Mouse (Mus musculus) embryonic facial prominence, embryonic 10.5 days (tissue): ENCODE results near the gene Ttc39b. TPM values are rescaled to one million over a fixed set of nuclear protein-coding genes. Genes with fewer than 3 reads are reported as not detected.
A peak's percentile ranks its signal among the peaks of the same experiment; 100 is the strongest.

Experiments used
- DNase-seq: peaks from one replicate; pipeline ENCODE4 v3.0.0-alpha.2; 2017; ENCODE audit warnings: low spot score
- H3K27ac ChIP-seq: fragments of 300-500 bp; sonication (generic); replicated peaks from 2 replicates; pipeline ENCODE4 v1.5.1; 2016; ENCODE audit warnings: mild to moderate bottlenecking
- H3K27me3 ChIP-seq: fragments of 300-500 bp; sonication (generic); replicated peaks from 2 replicates; pipeline ENCODE4 v1.6.1; 2016; ENCODE audit warnings: low read depth, mild to moderate bottlenecking; ENCODE audit not compliant: poor library complexity, severe bottlenecking
- H3K36me3 ChIP-seq: fragments of 300-500 bp; sonication (generic); replicated peaks from 2 replicates; pipeline ENCODE4 v1.6.1; 2016; ENCODE audit warnings: mild to moderate bottlenecking, moderate library complexity
- H3K4me1 ChIP-seq: fragments of 300-500 bp; sonication (generic); 2 replicates; pipeline ENCODE4 v1.6.1; 2016
- H3K4me3 ChIP-seq: fragments of 300-500 bp; sonication (generic); 2 replicates; pipeline ENCODE4 v1.5.1; 2016; ENCODE audit warnings: mild to moderate bottlenecking, moderate library complexity
- H3K9me3 ChIP-seq: fragments of 300-500 bp; sonication (generic); 2 replicates; pipeline ENCODE4 v1.6.1; 2016; ENCODE audit warnings: mild to moderate bottlenecking
- WGBS: fragments of 180-500 bp; shearing (Covaris S2); methylation state at CpG from one replicate; pipeline ENCODE4 v1.1.7; 2016; 5-methylcytosine and 5-hydroxymethylcytosine counted together
- polyA plus RNA-seq: library from polyadenylated mRNA; unstranded; fragments of >200 nt; fragmentation: Nextera tagmentation; extraction: Ambion mirVana; gene quantifications from 2 replicates; pipeline ENCODE4 v1.2.1, GENCODE M21; 2016

The Ttc39b gene
- 1.6 and 2.4 TPM in 2 replicates for polyA plus RNA-seq

DNA sequence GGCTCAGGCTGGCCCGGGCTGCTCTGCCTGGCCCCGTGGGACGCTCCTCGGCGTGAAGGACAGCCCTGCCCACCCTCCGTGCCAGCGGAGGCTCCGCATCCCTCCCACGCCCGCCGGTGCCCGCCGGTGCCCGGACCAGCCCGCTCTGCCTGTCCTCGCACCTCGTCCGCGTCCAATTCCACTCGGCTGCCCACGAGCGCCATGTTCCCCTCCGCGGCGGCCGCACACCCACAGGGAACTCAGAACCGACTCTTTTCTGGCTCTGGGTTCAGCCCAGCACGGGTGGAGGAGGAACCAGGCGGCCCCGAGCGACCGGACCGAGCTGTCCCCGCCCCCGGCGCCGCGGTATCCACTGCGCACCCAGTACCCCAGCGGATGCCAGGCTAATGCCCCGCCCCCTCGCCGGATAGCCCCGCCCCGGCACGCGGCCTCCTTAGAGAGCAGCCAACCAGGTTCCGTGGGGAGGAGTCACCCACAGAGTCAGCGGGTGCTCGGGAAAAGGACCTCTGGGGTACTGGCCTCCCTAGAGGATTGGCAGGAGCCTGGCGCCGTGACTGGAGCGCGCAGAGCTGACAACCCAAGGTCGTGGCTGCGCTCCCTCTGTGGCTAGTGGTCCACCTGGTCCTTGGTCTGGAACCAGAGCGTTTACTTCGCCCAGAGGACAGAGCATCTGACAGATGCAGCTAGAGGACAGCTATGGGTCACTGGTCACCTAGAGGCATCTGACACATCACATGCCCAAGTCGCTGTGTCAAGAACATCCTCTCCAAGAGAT is at the start of gene Ttc39b:
TSS of gene Ttc39b (minus strand) at position 346 of the 775 bp plus-strand sequence.
- H3K4me3 ChIP-seq, result peak within 1 kb of the TSS; percentile 82
- peaks cover 29% of the 10 kb centered on the region for H3K27me3 ChIP-seq
- H3K36me3 ChIP-seq, result no peaks in the 10 kb centered on the region
- WGBS, result under 1% methylated on average over 59 of the region's 59 CpGs
- DNase-seq, result peak; percentile 96
- peaks cover 23% of the 10 kb centered on the region for H3K4me1 ChIP-seq
- no peaks in the 10 kb centered on the region for H3K9me3 ChIP-seq
- H3K27ac ChIP-seq, result peak within 1 kb of the TSS; percentile 70

DNA sequence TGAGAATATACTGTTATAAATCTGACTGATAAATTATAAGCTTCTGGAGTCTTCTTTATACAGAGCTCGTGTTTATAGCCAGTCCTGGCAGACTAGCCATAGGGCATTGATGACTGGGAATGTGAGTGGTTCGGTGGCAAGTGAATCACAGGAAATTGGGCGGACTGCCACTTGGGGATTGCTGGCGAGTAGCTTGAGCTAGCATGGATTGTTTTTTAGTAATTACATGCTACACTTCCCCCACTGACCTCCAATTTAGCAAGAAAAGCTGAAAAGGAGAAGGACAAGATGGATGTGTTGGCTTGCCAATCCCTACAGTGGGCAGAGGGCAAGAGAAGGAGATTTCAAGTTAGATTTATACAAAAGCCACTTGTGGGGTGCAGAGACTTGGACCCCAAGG is 49.3 kb upstream of the Ttc39b start:
- H3K4me1 ChIP-seq, result no peaks in the 10 kb centered on the region
- H3K9me3 ChIP-seq, result no peaks in the 10 kb centered on the region
- H3K27ac ChIP-seq, result no peak overlapping the region
- H3K4me3 ChIP-seq, result no peak overlapping the region
- 67% methylated on average over 4 of the region's 4 CpGs for WGBS
- DNase-seq, result no peak
- H3K27me3 ChIP-seq, result no peaks in the 10 kb centered on the region
- H3K36me3 ChIP-seq, result no peaks in the 10 kb centered on the region

DNA sequence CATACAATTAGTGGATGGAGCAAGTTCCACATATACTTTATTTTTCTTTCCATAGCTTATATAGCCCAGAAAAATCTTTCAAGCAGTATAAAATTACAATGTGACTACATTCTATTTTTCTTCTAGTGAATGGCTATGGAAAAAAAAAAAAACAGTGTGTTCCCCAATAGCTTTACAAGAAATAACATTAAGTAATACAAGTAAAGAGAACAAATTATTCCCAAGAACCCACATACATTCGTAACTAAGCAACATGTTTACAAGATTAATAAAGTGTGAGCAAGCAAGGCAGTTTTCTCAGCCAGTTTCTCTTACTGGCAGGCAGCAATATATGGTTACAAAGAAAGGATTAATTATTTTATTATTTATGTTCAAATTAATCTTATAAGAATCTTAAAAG is 33.7 kb upstream of the Ttc39b start:
- H3K4me1 ChIP-seq, result no peaks in the 10 kb centered on the region
- peaks cover 7% of the 10 kb centered on the region; the same call in 1 of the 2 replicates for H3K9me3 ChIP-seq
- WGBS, result 90% methylated on average over 1 of the region's 1 CpGs
- no peaks in the 10 kb centered on the region for H3K27me3 ChIP-seq
- no peaks in the 10 kb centered on the region for H3K36me3 ChIP-seq
- DNase-seq, result no peak
- H3K4me3 ChIP-seq, result no peak overlapping the region
- H3K27ac ChIP-seq, result no peak overlapping the region

DNA sequence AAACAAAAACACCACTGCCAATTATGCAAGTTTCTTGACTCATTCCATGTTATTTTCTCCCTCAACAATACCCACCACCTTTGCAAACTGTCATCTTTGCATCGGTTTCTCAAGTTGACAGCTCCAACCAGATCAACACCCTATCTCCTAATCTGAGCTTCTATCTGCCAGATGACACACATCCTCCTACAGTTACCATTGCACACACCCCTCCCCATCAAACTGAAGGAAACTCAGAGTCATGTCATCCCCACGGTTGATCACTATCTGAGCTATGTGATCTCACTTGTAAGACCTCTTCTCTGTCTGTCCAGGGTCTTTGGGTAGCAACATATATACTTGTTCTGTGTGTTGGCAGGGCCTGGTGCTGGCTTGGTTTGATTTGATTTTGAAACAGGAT is 30.7 kb upstream of the Ttc39b start:
- H3K4me3 ChIP-seq, result no peak overlapping the region

DNA sequence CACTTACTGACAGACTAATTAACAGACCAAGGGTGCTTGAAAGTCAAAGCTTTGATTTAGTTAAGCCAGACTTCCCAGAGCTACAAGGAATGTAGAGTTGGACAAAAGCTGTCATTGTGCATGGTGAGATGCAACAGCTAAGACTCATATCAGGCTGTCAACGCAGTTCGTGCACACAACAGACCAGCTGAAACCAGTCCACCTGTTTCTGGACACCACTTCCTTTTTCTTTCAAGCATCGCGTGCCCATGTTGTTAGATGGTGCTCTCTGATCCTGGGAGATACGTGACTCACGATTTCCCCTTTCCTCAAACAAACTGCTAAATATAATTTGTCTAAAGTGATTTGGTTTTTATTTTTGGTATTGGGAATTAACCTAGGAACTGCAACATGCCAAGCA is 29.9 kb upstream of the Ttc39b start:
- H3K36me3 ChIP-seq, result no peaks in the 10 kb centered on the region
- DNase-seq, result no peak

More for the DNA sequence above, 30.7 kb upstream of the Ttc39b start:
- 92% methylated on average over 2 of the region's 2 CpGs for WGBS
- Histone ChIP-seq H3K36me3 (no peaks in the 10 kb centered on the region), H3K27me3 (no peaks in the 10 kb centered on the region), H3K9me3 (0 out of 2 replicates have a peak, but pooled peaks cover 3% of the 10 kb centered on the region), H3K4me1 (no peaks in the 10 kb centered on the region), H3K27ac (no peak overlapping the region)
- DNase-seq, result no peak

DNA sequence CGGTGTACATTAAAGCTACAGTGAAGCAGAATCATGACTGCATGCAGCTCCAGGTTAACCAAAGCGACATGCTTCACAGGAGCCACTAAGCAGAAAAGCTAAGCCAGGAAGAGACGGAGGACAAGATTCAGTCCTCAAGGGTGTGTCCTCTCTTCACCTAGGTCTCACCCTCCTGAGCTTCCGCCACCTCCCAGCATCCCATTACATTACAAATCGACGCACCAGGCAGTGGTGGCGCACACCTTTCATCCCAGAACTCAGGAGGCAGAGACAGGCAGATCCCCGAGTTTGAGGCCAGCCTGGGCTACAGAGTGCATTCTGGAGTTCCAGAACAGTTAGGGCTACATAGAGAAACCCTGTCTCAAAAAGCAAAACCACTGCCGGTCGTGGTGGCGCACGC is 29.2 kb upstream of the Ttc39b start:
- Histone ChIP-seq H3K4me3 (no peak overlapping the region), H3K4me1 (no peaks in the 10 kb centered on the region), H3K36me3 (no peaks in the 10 kb centered on the region), H3K9me3 (0 out of 2 replicates have a peak, but pooled peaks cover 3% of the 10 kb centered on the region), H3K27me3 (no peaks in the 10 kb centered on the region), H3K27ac (no peak overlapping the region)
- WGBS, result 93% methylated on average over 12 of the region's 12 CpGs
- no peak for DNase-seq

More for the DNA sequence above, 29.9 kb upstream of the Ttc39b start:
- Histone ChIP-seq H3K27me3 (no peaks in the 10 kb centered on the region), H3K9me3 (0 out of 2 replicates have a peak, but pooled peaks cover 3% of the 10 kb centered on the region), H3K4me1 (no peaks in the 10 kb centered on the region), H3K27ac (no peak overlapping the region), H3K4me3 (no peak overlapping the region)
- WGBS, result 82% methylated on average over 6 of the region's 6 CpGs

DNA sequence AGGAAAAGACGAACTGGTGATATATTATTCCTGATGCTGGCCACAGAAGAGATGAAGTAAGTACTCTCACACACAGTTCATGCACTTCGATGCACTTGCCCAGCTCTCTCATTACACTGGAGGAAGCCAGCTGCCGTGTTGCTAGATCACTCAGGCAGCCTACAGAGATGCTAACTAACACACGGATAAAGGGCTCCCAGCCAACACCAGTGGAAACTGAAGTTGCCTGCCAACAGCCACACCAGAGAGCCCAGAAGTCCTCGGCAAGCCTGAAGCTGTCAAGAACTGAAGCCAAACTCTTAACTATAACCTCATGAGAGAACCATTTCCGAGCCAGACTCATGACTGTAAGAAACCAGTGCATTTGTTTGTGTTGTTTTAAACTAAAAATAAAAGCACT is 26.7 kb upstream of the Ttc39b start:
- DNase-seq, result no peak
- WGBS, result 74% methylated on average over 6 of the region's 6 CpGs
- Histone ChIP-seq H3K4me1 (no peaks in the 10 kb centered on the region), H3K36me3 (no peaks in the 10 kb centered on the region), H3K27ac (no peak overlapping the region), H3K4me3 (no peak overlapping the region), H3K27me3 (no peaks in the 10 kb centered on the region), H3K9me3 (no peaks in the 10 kb centered on the region)

DNA sequence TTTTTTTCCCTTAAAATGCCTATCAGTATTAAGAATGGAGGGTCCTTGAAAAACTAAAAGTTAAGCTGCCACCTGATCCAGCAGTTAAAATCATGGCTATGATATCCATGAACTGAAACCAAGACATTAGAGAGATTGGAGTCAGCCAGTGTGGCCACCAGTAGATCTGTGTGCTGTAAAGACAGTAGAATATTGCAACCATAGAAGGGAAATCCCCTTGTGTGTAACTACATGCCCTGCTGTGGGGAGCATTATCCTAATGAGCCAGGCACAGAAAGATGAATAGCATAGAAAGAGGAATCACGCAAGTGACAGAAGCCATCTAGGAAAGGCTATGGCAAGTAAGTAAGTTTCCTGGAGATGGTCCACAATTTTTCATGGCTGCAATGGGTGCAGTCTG is 24.9 kb upstream of the Ttc39b start:
- 93% methylated on average over 1 of the region's 1 CpGs for WGBS
- Histone ChIP-seq H3K4me1 (no peaks in the 10 kb centered on the region), H3K36me3 (no peaks in the 10 kb centered on the region)

DNA sequence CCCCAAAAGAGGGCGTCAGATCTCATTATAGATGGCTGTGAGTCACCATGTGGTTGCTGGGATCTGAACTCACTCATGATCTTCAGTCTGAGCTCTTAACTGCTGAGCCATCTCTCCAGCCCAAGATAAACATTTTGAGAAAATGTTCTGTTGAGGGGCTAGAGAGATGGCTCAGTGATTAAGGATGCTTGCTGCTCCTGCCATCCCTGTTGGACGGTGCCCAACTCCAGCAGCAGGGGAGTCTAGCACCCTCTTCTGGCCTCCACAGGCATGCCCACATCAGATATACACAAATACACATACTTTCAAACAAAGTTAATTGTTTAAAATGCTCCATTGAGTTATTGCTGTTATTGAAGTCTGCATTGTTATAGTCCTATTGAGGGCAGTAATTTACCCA is 19.8 kb upstream of the Ttc39b start:
- WGBS, result 70% methylated on average over 2 of the region's 2 CpGs
- H3K27me3 ChIP-seq, result no peaks in the 10 kb centered on the region

More for the DNA sequence above, 24.9 kb upstream of the Ttc39b start:
- Histone ChIP-seq H3K27ac (no peak overlapping the region), H3K4me3 (no peak overlapping the region), H3K9me3 (no peaks in the 10 kb centered on the region), H3K27me3 (no peaks in the 10 kb centered on the region)
- no peak for DNase-seq

DNA sequence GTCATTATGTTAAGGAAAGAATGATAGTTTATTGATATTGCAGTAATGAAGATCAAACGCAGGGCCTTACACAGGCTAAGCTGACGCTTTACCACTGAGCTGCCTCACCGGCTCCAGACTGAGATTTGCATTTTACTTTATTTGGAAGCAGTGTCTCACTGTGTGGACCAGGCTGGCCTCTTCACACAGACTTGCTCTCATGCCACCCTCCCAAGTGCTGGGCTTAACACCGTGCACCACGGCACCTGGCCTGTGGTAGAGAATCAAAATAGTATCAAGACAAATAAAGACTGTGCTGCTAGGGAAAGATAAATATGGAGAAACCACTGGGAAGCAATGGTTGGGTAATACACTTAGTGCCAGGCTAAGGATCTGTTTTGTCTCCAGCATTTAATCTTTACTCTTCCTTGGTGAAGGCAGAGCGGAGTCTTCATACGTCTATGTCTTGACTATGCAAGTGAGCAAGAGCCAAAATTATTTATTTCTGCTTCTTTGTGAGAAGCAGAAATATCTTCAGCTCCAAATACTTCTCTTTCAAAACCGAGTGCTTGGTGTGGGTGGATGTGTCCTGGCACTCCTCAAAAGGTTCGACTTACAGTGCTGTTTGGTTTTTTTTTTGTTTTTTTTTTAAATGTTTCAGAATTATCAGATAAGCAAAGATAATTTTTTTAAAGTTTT is 19.2 kb upstream of the Ttc39b start:
- no peak overlapping the region for H3K27ac ChIP-seq
- no peak overlapping the region for H3K4me3 ChIP-seq
- peaks cover 15% of the 10 kb centered on the region for H3K4me1 ChIP-seq
- DNase-seq, result no peak
- 84% methylated on average over 9 of the region's 9 CpGs for WGBS
- no peaks in the 10 kb centered on the region for H3K9me3 ChIP-seq
- no peaks in the 10 kb centered on the region for H3K36me3 ChIP-seq
- no peaks in the 10 kb centered on the region for H3K27me3 ChIP-seq

More for the DNA sequence above, 19.8 kb upstream of the Ttc39b start:
- H3K4me3 ChIP-seq, result no peak overlapping the region
- H3K27ac ChIP-seq, result no peak overlapping the region
- H3K4me1 ChIP-seq, result peaks cover 15% of the 10 kb centered on the region
- DNase-seq, result no peak
- H3K9me3 ChIP-seq, result no peaks in the 10 kb centered on the region
- H3K36me3 ChIP-seq, result no peaks in the 10 kb centered on the region

DNA sequence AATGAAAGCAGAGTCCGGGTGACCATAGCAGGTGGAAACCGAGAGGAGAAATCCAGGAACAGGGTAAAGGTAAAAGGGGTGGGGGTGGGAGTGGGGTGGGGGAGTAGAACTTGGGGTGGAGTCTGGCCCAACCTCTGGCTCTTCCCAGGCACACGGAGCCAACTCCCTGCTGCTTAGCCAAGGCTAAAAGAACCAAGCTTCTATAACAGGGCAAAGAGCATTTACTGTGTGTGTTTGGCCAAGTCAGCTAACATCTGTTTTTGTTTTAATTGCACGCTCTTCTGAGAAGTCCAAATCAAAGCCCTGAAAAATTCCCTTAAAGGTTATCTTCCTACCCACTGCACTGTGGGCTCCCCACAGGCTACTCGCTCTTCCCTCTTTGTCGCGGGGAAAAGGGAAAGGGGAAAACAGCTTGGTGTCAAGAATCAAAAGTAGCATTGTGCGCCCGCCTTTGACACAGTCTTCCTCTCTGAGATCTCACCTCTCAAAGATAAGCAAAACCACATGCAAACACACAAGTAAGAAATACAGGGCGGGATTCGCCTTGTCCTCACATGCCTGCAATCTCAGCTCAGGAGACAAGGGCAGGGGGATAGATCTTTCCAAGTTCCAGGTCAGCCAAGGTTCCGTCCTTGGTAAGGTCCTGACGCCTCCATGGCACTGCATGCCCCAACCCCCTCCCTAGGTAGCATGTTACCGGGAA is 18.4 kb upstream of the Ttc39b start:
- H3K36me3 ChIP-seq, result no peaks in the 10 kb centered on the region
- H3K27me3 ChIP-seq, result no peaks in the 10 kb centered on the region
- peak; percentile 38 for DNase-seq
- peak overlapping the region; percentile 28; the same call in 1 of the 2 replicates for H3K4me3 ChIP-seq
- H3K4me1 ChIP-seq, result peaks cover 15% of the 10 kb centered on the region
- H3K9me3 ChIP-seq, result no peaks in the 10 kb centered on the region
- 33% methylated on average over 14 of the region's 14 CpGs for WGBS
- peak overlapping the region; percentile 67 for H3K27ac ChIP-seq

DNA sequence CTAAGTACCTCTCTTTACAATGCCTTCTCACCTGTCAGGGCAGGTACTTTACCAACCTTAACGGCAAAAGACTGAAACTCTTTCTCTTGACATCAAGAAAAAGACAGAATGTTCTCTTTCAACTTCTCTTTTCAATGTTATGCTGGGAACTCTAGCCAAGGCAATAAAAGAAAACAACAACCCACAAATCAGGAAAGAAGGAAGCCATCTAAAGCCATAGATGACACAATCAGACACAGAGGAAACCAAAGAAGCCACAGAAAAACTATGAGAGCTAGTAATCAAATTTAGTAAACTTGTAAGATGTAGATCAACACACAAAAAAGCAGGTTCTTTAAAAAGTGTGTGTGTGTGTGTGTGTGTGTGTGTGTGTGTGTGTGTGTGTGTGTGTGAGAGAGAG is 15.3 kb upstream of the Ttc39b start:
- WGBS, result 87% methylated on average over 1 of the region's 1 CpGs
- DNase-seq, result no peak
- Histone ChIP-seq H3K4me1 (peaks cover 15% of the 10 kb centered on the region), H3K4me3 (no peak overlapping the region), H3K27me3 (no peaks in the 10 kb centered on the region), H3K36me3 (no peaks in the 10 kb centered on the region), H3K27ac (no peak overlapping the region), H3K9me3 (no peaks in the 10 kb centered on the region)
